Mouse (Mus musculus): ENCODE results near the gene Rin1.

- no peak for TF ChIP-seq CTCF (IDR thresholded peaks at IDR 0.05; ENCODE audit: low read depth, low read length)
- no peak for TF ChIP-seq POLR2A (IDR thresholded peaks at IDR 0.05; ENCODE audit: extremely low read depth, insufficient read depth, low read length)
Observed at GRCm38 (mm10) chr19:5045531-5045930, 4.8 kb upstream of the Rin1 start.
